Mouse (Mus musculus) heart, adult 2 months (tissue): ENCODE results near the gene Mx1.

ENCODE experiments used
- CTCF ChIP-seq: fragments of 200-600 bp; IDR thresholded peaks from 2 replicates; pipeline ENCODE4 v1.8.1; 2022; ENCODE audit warnings: antibody characterized with exemption, mild to moderate bottlenecking, moderate library complexity
- EP300 ChIP-seq: fragments of 200-500 bp; IDR thresholded peaks from 2 replicates; pipeline ENCODE4 v1.6.1; 2011; ENCODE audit warnings: low read depth, low read length, control low read depth; ENCODE audit not compliant: insufficient read depth
- POLR2A ChIP-seq: fragments of 200-500 bp; IDR thresholded peaks from 2 replicates; pipeline ENCODE4 v1.6.1; 2011; ENCODE audit warnings: mild to moderate bottlenecking, low read depth, low read length, control low read depth; ENCODE audit not compliant: insufficient read depth

DNA sequence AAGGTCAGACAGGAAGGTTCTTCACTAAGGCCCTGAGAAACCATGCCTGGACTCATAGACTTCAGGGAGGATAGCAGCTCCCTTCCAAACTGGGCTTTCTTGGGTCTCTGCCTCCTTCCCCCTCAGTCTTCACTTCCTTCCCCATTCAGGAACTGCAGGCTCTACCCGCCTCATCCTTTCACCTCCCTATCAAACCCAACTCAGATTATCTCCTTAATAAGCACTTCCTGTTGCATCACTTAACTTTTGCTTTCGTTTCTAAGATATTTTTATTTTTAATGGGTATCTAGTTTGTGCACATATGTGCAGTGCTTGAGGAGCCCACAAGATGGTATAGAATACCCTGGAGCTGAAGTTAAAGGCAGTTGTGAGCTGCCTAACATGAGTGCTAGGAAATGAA, 15.9 kb upstream of the Mx1 start:
- TF ChIP-seq EP300 (no peak), CTCF (no peak), POLR2A (no peak)
